9 mouse cellular contexts compared by ENCODE assay signal in genomic region chr14:77008238-77008637, GRCm38 (mm10). TPM values are rescaled to one million over a fixed set of nuclear protein-coding genes. Genes with fewer than 3 reads are reported as not detected.
A peak's percentile ranks its signal among the peaks of the same experiment; 100 is the strongest.
DNase-seq lines count a peak whose midpoint lies in the region; ATAC-seq and TF ChIP-seq lines count a peak whose summit lies in the region.
"Had no signal": no experiment of that assay in that cellular context is flagged by ENCODE, and none has a peak within 500 bp of the region (broad histone marks: within the 10 kb centered on the region; RNA-seq: fewer than 3 reads in every experiment).

No protein-coding gene starts in this region.

- intact Hi-C loops in heart, postnatal 10 days (cut with DNase I), result loop anchor here (1.0 to 10.0 kb wide), 4 partner anchors 56 to 505 kb away; no protein-coding TSS in a partner anchor

- 20% methylated on average over 3 of the region's 3 CpGs for WGBS in forebrain, embryonic 11.5 days
- 13% methylated on average over 3 of the region's 3 CpGs for WGBS in liver, embryonic 16.5 days (ENCODE audit: insufficient replicate concordance)

- no peak for ATAC-seq in forebrain, embryonic 11.5 days (replicated peaks; ENCODE audit: low FRiP score)
- 0 out of 2 replicates have a peak, but pooled peaks have one; percentile 11 for ATAC-seq in liver, embryonic 16.5 days (ENCODE audit: low read depth)
- ATAC-seq in neutrophil, adult 5-6 weeks (ENCODE audit: extremely low read depth, insufficient number of reproducible peaks, low FRiP score, poor library complexity, severe bottlenecking), result peak; percentile 48; the same call in 1 of the 2 replicates

- H3K79me2 ChIP-seq in MEL (ENCODE audit: control insufficient read depth, insufficient read depth, low read length, poor library complexity), result no peaks in the 10 kb centered on the region

- no peaks in the 10 kb centered on the region for H3K36me3 ChIP-seq in MEL (ENCODE audit: control insufficient read depth in 1 of 2, insufficient read depth in 2 of 2, low read length in 2 of 2)
- H3K36me3 ChIP-seq in forebrain, embryonic 11.5 days (ENCODE audit: control insufficient read depth, insufficient read depth, low read length), result no peaks in the 10 kb centered on the region
- H3K36me3 ChIP-seq in liver, embryonic 16.5 days (ENCODE audit: control insufficient read depth, insufficient read depth), result no peaks in the 10 kb centered on the region
- H3K36me3 ChIP-seq: liver, embryonic 15.5 days had no signal

- no peak for TF ChIP-seq POLR2A in MEL (IDR thresholded peaks at IDR 0.05; ENCODE audit: control insufficient read depth in 1 of 2, insufficient read depth in 1 of 2, low read depth in 1 of 2, low read length in 2 of 2, poor library complexity in 1 of 2)
- no peak for TF ChIP-seq POLR2A in brain, embryonic 14.5 days (IDR thresholded peaks at IDR 0.05; ENCODE audit: borderline replicate concordance, extremely low read depth, insufficient read depth, insufficient read length, poor library complexity, severe bottlenecking)

- no peak overlapping the region for H3K4me3 ChIP-seq in MEL (ENCODE audit: control insufficient read depth in 1 of 2, insufficient read depth in 1 of 2, low read depth in 2 of 2, low read length in 2 of 2)
- no peak overlapping the region for H3K4me3 ChIP-seq in forebrain, embryonic 11.5 days (ENCODE audit: low read depth, low read length)
- H3K4me3 ChIP-seq in liver, embryonic 16.5 days (ENCODE audit: low read depth, low read length), result no peak overlapping the region
- H3K4me3 ChIP-seq: liver, embryonic 15.5 days had no signal

- H3K9ac ChIP-seq in MEL (ENCODE audit: control insufficient read depth, low read depth, low read length, poor library complexity, severe bottlenecking), result no peak overlapping the region
- no peak overlapping the region for H3K9ac ChIP-seq in forebrain, embryonic 11.5 days (ENCODE audit: low read length)
- no peak overlapping the region for H3K9ac ChIP-seq in liver, embryonic 16.5 days (ENCODE audit: low read depth, low read length)
- H3K9ac ChIP-seq: liver, embryonic 15.5 days had no signal

- H3K27ac ChIP-seq in MEL (ENCODE audit: control insufficient read depth, low read depth, low read length), result no peak overlapping the region
- H3K27ac ChIP-seq in forebrain, embryonic 11.5 days (ENCODE audit: low read depth, low read length), result no peak overlapping the region
- no peak overlapping the region for H3K27ac ChIP-seq in liver, embryonic 16.5 days (ENCODE audit: low read length)
- H3K27ac ChIP-seq: liver, embryonic 15.5 days had no signal

- TF ChIP-seq CTCF in MEL (IDR thresholded peaks at IDR 0.05 in 2 of 3, conservative IDR thresholded peaks at IDR 0.05 in 1 of 3; ENCODE audit: control insufficient read depth in 1 of 3, insufficient read depth in 1 of 3, low read depth in 2 of 3, low read length in 3 of 3, poor library complexity in 1 of 3, severe bottlenecking in 1 of 3), result peak; percentile 31 to 65 (median 47); a peak in 5 of 6 replicates
- TF ChIP-seq CTCF in brain, embryonic 14.5 days (IDR thresholded peaks at IDR 0.05; ENCODE audit: borderline replicate concordance, extremely low read depth, insufficient read depth, insufficient read length), result peak; percentile 67; the same call in 1 of the 2 replicates

- no peak overlapping the region for H3K4me2 ChIP-seq in forebrain, embryonic 11.5 days (ENCODE audit: low read depth, low read length, severe bottlenecking)
- no peak overlapping the region for H3K4me2 ChIP-seq in liver, embryonic 16.5 days (ENCODE audit: low read depth, low read length)
- H3K4me2 ChIP-seq: liver, embryonic 15.5 days had no signal

- peak; percentile 57 for DNase-seq in MEL (ENCODE audit: low read depth, low spot score)
- peak; percentile 91 for DNase-seq in brain, embryonic 14.5 days (ENCODE audit: low read depth)
- peak; percentile 80 for DNase-seq in forebrain, embryonic 11.5 days (ENCODE audit: low spot score)
- DNase-seq in heart, postnatal 10 days, result peak; percentile 82 to 87
- DNase-seq in kidney, postnatal 36 days, result peak; percentile 90 to 94
- DNase-seq in thymus, postnatal 25 days, result peak; percentile 61

- no peaks in the 10 kb centered on the region; a peak in 2 of 4 replicates for H3K27me3 ChIP-seq in MEL (ENCODE audit: control insufficient read depth in 1 of 2, insufficient read depth in 2 of 2, low read length in 2 of 2)
- H3K27me3 ChIP-seq in forebrain, embryonic 11.5 days (ENCODE audit: control insufficient read depth, insufficient read depth, low read length), result no peaks in the 10 kb centered on the region
- no peaks in the 10 kb centered on the region for H3K27me3 ChIP-seq in liver, embryonic 16.5 days (ENCODE audit: control insufficient read depth, insufficient read depth, low read depth, low read length)
- H3K27me3 ChIP-seq: liver, embryonic 15.5 days had no signal

- peak; percentile 59 for TF ChIP-seq RAD21 in MEL (IDR thresholded peaks at IDR 0.05; ENCODE audit: low read depth, low read length)

- H3K4me1 ChIP-seq in MEL (ENCODE audit: control insufficient read depth in 1 of 2, insufficient read depth in 2 of 2, low read length in 2 of 2), result no peaks in the 10 kb centered on the region
- no peaks in the 10 kb centered on the region for H3K4me1 ChIP-seq in forebrain, embryonic 11.5 days (replicated peaks; ENCODE audit: control insufficient read depth, insufficient read depth, low read length)
- no peaks in the 10 kb centered on the region for H3K4me1 ChIP-seq in liver, embryonic 16.5 days (ENCODE audit: control insufficient read depth, low read depth, low read length)
- H3K4me1 ChIP-seq: liver, embryonic 15.5 days had no signal

- no peaks in the 10 kb centered on the region for H3K9me3 ChIP-seq in MEL (replicated peaks; ENCODE audit: insufficient read depth, low read length)
- no peaks in the 10 kb centered on the region for H3K9me3 ChIP-seq in forebrain, embryonic 11.5 days (ENCODE audit: control insufficient read depth, low read length)
- H3K9me3 ChIP-seq in liver, embryonic 16.5 days (replicated peaks; ENCODE audit: control insufficient read depth, low read length), result no peaks in the 10 kb centered on the region
- H3K9me3 ChIP-seq: liver, embryonic 15.5 days had no signal

- TF ChIP-seq EP300 in MEL (IDR thresholded peaks at IDR 0.05; ENCODE audit: low read depth in 1 of 2, low read length in 2 of 2), result no peak

TF ChIP-seq in MEL, 35 proteins besides CTCF, POLR2A, EP300 and RAD21:
- TF ChIP-seq POLR2AphosphoS2 (IDR thresholded peaks at IDR 0.05; ENCODE audit: low read length), result no peak
- peak; percentile 63 for TF ChIP-seq ZC3H11A (IDR thresholded peaks at IDR 0.05; ENCODE audit: low read depth, low read length)
- TF ChIP-seq BHLHE40 (IDR thresholded peaks at IDR 0.05; ENCODE audit: borderline replicate concordance, low read depth, low read length), result no peak
- no peak for TF ChIP-seq USF1 (IDR thresholded peaks at IDR 0.05; ENCODE audit: low read depth, low read length)
- no peak for TF ChIP-seq ZMIZ1 (IDR thresholded peaks at IDR 0.05; ENCODE audit: low read depth, low read length)
- no peak for TF ChIP-seq CHD1 (IDR thresholded peaks at IDR 0.05; ENCODE audit: low read depth, low read length)
- TF ChIP-seq MEF2A (IDR thresholded peaks at IDR 0.05; ENCODE audit: extremely low read depth, insufficient replicate concordance, low read depth, low read length, poor library complexity, severe bottlenecking), result no peak
- TF ChIP-seq MAZ (IDR thresholded peaks at IDR 0.05; ENCODE audit: low read depth, low read length), result no peak
- peak; percentile 87 for TF ChIP-seq SMC3 (IDR thresholded peaks at IDR 0.05; ENCODE audit: low read depth, low read length)
- no peak for TF ChIP-seq RCOR1 (IDR thresholded peaks at IDR 0.05; ENCODE audit: low read depth, low read length)
- no peak for TF ChIP-seq POLR2AphosphoS5 (IDR thresholded peaks at IDR 0.05; ENCODE audit: borderline replicate concordance, low read depth, low read length)

RNA-seq across cellular contexts. Expression of gene Ccdc122, which starts 28.3 kb away (rescaled TPM):
- not detected in 2 replicates for total RNA-seq in MEL (2012; rRNA removed)
- not detected for polyA plus RNA-seq in MEL (2012; ENCODE audit: insufficient read depth in 1 of 2, insufficient read length in 2 of 2, low read depth in 1 of 2, low replicate concordance in 2 of 2, missing spikeins in 1 of 2)
- 0.33 and 0.52 TPM in 2 replicates for polyA plus RNA-seq in brain, embryonic 14.5 days (2012; rRNA removed)
- polyA plus RNA-seq in forebrain, embryonic 11.5 days (2014; fragmentation: Nextera tagmentation; extraction: Ambion mirVana), result 0.81 and 1.7 TPM in 2 replicates
- 1 to 10 TPM in 1 of 2 experiments, under 1 TPM in 1; 0.96 to 1.4 TPM for total RNA-seq in heart, postnatal 10 days (2021)
- 1.7 and 1.8 TPM in 2 replicates for polyA plus RNA-seq in liver, embryonic 16.5 days (2015; fragmentation: Nextera tagmentation; extraction: Ambion mirVana)
- total RNA-seq in neutrophil, adult 5-6 weeks (2017), result 0.70 and 3.2 TPM in 2 replicates

RNA-seq across cellular contexts. Expression of gene Lacc1, which starts 28.5 kb away (rescaled TPM):
- not detected in 2 replicates for total RNA-seq in MEL (2012; rRNA removed)
- polyA plus RNA-seq in MEL (2012; ENCODE audit: insufficient read depth in 1 of 2, insufficient read length in 2 of 2, low read depth in 1 of 2, low replicate concordance in 2 of 2, missing spikeins in 1 of 2), result not detected
- 3.0 and 3.5 TPM in 2 replicates for polyA plus RNA-seq in brain, embryonic 14.5 days (2012; rRNA removed)
- 3.9 and 4.2 TPM in 2 replicates for polyA plus RNA-seq in forebrain, embryonic 11.5 days (2014; fragmentation: Nextera tagmentation; extraction: Ambion mirVana)
- 1 to 10 TPM; 5.0 to 5.7 TPM for total RNA-seq in heart, postnatal 10 days (2021)
- polyA plus RNA-seq in liver, embryonic 16.5 days (2015; fragmentation: Nextera tagmentation; extraction: Ambion mirVana), result 3.4 and 3.6 TPM in 2 replicates
- total RNA-seq in neutrophil, adult 5-6 weeks (2017), result 4.5 and 4.9 TPM in 2 replicates
